Mouse (Mus musculus): ENCODE data around the gene Ccdc34. TPM values are rescaled to one million over a fixed set of nuclear protein-coding genes. Genes with fewer than 3 reads are reported as not detected.
A peak's percentile ranks its signal among the peaks of the same experiment; 100 is the strongest.

The Ccdc34 gene
- polyA plus RNA-seq, 1 experiment from 2014 or later, result 66.8 TPM

- H3K9ac ChIP-seq, result no peak overlapping the region
- H3K36me3 ChIP-seq (replicated peaks), result no peaks in the 10 kb centered on the region; the same call in 1 of the 2 replicates
- H3K27ac ChIP-seq, result no peak overlapping the region
- no peaks in the 10 kb centered on the region for H3K9me3 ChIP-seq
- H3K4me1 ChIP-seq, result no peaks in the 10 kb centered on the region
- H3K27me3 ChIP-seq, result no peaks in the 10 kb centered on the region
- H3K4me3 ChIP-seq (replicated peaks), result no peak overlapping the region
- 68% methylated on average over 5 of the region's 5 CpGs for WGBS
- ATAC-seq (ENCODE audit: low FRiP score), result no peak
- no peak overlapping the region for H3K4me2 ChIP-seq
Observed at GRCm38 (mm10) chr2:110042861-110043760, 25.5 kb downstream of the Ccdc34 start.

DNA sequence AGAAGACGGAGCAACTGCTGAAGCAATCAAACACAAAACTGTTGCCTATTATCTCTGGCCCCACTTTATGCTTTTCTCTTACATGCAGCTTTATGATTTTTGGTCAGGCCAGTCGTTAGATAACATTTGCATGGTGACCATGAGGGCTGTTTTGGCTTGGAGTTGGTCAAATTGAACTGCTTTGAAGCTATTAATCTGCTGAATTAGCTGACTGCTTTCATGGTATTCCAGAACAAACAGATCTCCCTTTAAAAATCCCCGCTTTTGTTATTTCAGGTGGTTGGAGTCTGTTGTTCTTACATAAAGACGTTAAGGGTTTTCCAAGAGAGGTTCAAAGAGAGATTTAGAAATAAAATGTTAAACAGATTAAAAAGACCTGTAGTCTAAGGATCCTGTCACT, 40.8 kb downstream of the Ccdc34 start:
- WGBS, result 42% methylated on average over 4 of the region's 4 CpGs
- Histone ChIP-seq H3K27ac (no peak overlapping the region), H3K36me3 (replicated peaks) (no peaks in the 10 kb centered on the region), H3K9ac (no peak overlapping the region), H3K4me2 (no peak overlapping the region), H3K4me3 (replicated peaks) (no peak overlapping the region), H3K27me3 (no peaks in the 10 kb centered on the region), H3K9me3 (no peaks in the 10 kb centered on the region), H3K4me1 (no peaks in the 10 kb centered on the region)
- ATAC-seq (ENCODE audit: low FRiP score), result no peak

- no peak overlapping the region for H3K4me2 ChIP-seq
- H3K27me3 ChIP-seq, result no peaks in the 10 kb centered on the region
- no peak for ATAC-seq (ENCODE audit: low FRiP score)
- H3K36me3 ChIP-seq (replicated peaks), result no peaks in the 10 kb centered on the region
- H3K9me3 ChIP-seq, result 0 out of 2 replicates have a peak, but pooled peaks cover 5% of the 10 kb centered on the region
- H3K9ac ChIP-seq, result no peak overlapping the region
- 89% methylated on average over 1 of the region's 1 CpGs for WGBS
- H3K4me3 ChIP-seq (replicated peaks), result no peak overlapping the region
- no peak overlapping the region for H3K27ac ChIP-seq
- no peaks in the 10 kb centered on the region for H3K4me1 ChIP-seq
Observed at GRCm38 (mm10) chr2:110063131-110063530, 45.5 kb downstream of the Ccdc34 start.

- H3K27ac ChIP-seq, result no peak overlapping the region
- ATAC-seq (ENCODE audit: low FRiP score), result no peak
- H3K4me1 ChIP-seq, result no peaks in the 10 kb centered on the region
Observed at GRCm38 (mm10) chr2:110068916-110069315, 51.3 kb downstream of the Ccdc34 start.

GRCm38 (mm10) chr2:110073023-110073422, 55.4 kb downstream of the Ccdc34 start:
- H3K9me3 ChIP-seq, result no peaks in the 10 kb centered on the region
- H3K36me3 ChIP-seq (replicated peaks), result no peaks in the 10 kb centered on the region
- H3K27me3 ChIP-seq, result no peaks in the 10 kb centered on the region
- no peak overlapping the region for H3K4me2 ChIP-seq
- ATAC-seq (ENCODE audit: low FRiP score), result no peak
- H3K4me3 ChIP-seq (replicated peaks), result no peak overlapping the region
- no peak overlapping the region for H3K9ac ChIP-seq
- no peaks in the 10 kb centered on the region for H3K4me1 ChIP-seq
- H3K27ac ChIP-seq, result no peak overlapping the region
- WGBS, result 87% methylated on average over 6 of the region's 6 CpGs

More at GRCm38 (mm10) chr2:110068916-110069315, 51.3 kb downstream of the Ccdc34 start:
- Histone ChIP-seq H3K4me2 (no peak overlapping the region), H3K9ac (no peak overlapping the region), H3K9me3 (0 out of 2 replicates have a peak, but pooled peaks cover 5% of the 10 kb centered on the region), H3K27me3 (no peaks in the 10 kb centered on the region), H3K4me3 (replicated peaks) (no peak overlapping the region), H3K36me3 (replicated peaks) (no peaks in the 10 kb centered on the region)

DNA sequence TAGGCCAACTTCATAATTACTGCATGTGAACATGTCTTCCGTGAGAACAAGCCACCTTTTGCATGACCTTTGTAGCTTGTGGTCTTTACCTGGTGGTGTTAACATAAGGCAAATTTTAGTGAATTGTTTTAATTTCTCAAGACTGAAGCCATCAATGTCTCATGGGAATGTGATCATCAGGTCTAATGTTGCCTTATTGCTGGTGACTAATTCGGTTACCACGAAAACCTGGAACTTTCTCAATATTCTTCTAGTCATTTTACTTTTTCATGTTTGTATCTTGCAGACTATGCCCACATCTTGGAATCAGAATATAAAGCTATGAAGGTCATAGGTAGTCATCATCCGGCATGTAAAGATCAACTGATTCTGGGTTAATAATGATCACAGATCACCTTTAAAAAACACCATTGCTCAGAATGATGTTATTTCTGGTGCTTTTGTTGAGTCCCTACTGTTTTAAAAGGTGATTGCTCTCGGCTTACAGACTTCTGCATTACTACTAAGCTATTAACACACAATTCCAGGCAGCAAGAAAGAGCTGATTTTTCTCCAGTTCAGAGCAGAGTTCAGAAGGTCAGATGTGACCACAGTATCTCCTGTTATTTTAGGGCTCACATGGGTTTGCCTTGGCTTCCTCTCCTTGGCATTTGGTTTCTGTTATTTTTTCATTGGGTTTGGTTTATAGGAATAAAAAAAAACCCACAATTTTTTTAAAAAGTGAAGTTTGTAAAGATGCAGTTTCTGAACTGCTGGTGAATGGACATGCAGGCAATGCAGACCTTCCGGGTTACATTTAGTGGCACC, 57.2 kb downstream of the Ccdc34 start:
- Histone ChIP-seq H3K9me3 (no peaks in the 10 kb centered on the region), H3K36me3 (replicated peaks) (no peaks in the 10 kb centered on the region), H3K4me2 (no peak overlapping the region), H3K27me3 (no peaks in the 10 kb centered on the region), H3K4me3 (replicated peaks) (no peak overlapping the region), H3K27ac (no peak overlapping the region), H3K4me1 (no peaks in the 10 kb centered on the region), H3K9ac (no peak overlapping the region)
- 90% methylated on average over 6 of the region's 6 CpGs for WGBS
- no peak for ATAC-seq (ENCODE audit: low FRiP score)

DNA sequence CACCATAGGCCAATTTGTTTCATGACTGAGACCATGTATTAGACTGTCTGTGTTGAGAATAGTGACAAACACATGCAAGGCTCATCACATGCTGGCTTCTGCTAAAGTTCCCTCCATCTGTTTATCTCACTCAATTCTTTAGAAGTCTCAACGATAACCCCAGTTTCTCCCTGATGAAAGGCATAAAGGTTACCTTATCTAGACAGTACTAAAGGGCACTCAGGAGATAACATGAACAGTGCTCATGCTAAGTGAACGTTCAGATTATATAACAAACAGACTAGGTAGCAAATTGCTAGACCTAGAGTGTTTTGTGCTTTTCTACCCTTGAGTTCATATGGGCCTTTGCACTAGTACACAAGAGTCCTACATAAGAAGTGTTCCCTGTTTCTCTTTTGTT, 59.6 kb downstream of the Ccdc34 start:
- H3K9me3 ChIP-seq, result no peaks in the 10 kb centered on the region
- no peak overlapping the region for H3K27ac ChIP-seq
- H3K36me3 ChIP-seq (replicated peaks), result no peaks in the 10 kb centered on the region
- WGBS, result 85% methylated on average over 2 of the region's 2 CpGs
- H3K4me3 ChIP-seq (replicated peaks), result no peak overlapping the region
- H3K9ac ChIP-seq, result no peak overlapping the region
- H3K4me2 ChIP-seq, result no peak overlapping the region
- no peaks in the 10 kb centered on the region for H3K27me3 ChIP-seq
- no peaks in the 10 kb centered on the region for H3K4me1 ChIP-seq
- ATAC-seq (ENCODE audit: low FRiP score), result no peak

DNA sequence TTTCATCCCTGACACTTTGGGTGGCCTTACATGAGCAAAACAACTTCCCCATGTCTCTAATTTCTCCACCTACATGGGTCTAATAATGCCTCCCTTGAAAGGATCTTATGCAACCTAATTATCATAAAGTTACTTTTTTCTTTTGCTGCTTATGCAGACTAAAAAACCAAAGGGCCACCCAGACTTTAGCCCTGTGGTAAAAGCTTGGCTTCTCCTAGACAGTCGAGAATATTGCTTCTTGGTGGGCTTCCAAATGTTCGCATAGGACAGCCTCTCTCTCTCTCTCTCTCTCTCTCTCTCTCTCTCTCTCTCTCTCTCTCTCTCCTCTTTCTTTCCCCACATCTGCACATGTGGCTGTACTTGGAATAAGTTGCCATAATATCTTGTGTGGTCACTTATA, 60.0 kb downstream of the Ccdc34 start:
- Histone ChIP-seq H3K4me2 (no peak overlapping the region), H3K4me1 (no peaks in the 10 kb centered on the region), H3K9ac (no peak overlapping the region), H3K27ac (no peak overlapping the region), H3K27me3 (no peaks in the 10 kb centered on the region), H3K36me3 (replicated peaks) (no peaks in the 10 kb centered on the region), H3K4me3 (replicated peaks) (no peak overlapping the region), H3K9me3 (no peaks in the 10 kb centered on the region)
- ATAC-seq (ENCODE audit: low FRiP score), result no peak
- WGBS, result 85% methylated on average over 2 of the region's 2 CpGs

GRCm38 (mm10) chr2:110080532-110080931, 62.9 kb downstream of the Ccdc34 start:
- no peaks in the 10 kb centered on the region for H3K4me1 ChIP-seq
- no peaks in the 10 kb centered on the region for H3K9me3 ChIP-seq
- WGBS, result 84% methylated on average over 6 of the region's 6 CpGs
- H3K27ac ChIP-seq, result no peak overlapping the region
- H3K9ac ChIP-seq, result no peak overlapping the region
- no peaks in the 10 kb centered on the region for H3K27me3 ChIP-seq
- H3K36me3 ChIP-seq (replicated peaks), result no peaks in the 10 kb centered on the region
- no peak for ATAC-seq (ENCODE audit: low FRiP score)
- no peak overlapping the region for H3K4me2 ChIP-seq
- H3K4me3 ChIP-seq (replicated peaks), result no peak overlapping the region

- WGBS, result 93% methylated on average over 2 of the region's 2 CpGs
- H3K4me3 ChIP-seq (replicated peaks), result no peak overlapping the region
- no peaks in the 10 kb centered on the region for H3K9me3 ChIP-seq
- no peak overlapping the region for H3K27ac ChIP-seq
- H3K36me3 ChIP-seq (replicated peaks), result no peaks in the 10 kb centered on the region
- no peak for ATAC-seq (ENCODE audit: low FRiP score)
- no peaks in the 10 kb centered on the region for H3K27me3 ChIP-seq
- no peak overlapping the region for H3K9ac ChIP-seq
- no peak overlapping the region for H3K4me2 ChIP-seq
- no peaks in the 10 kb centered on the region for H3K4me1 ChIP-seq
Observed at GRCm38 (mm10) chr2:110082975-110083374, 65.4 kb downstream of the Ccdc34 start.

GRCm38 (mm10) chr2:110085701-110086143, 68.1 kb downstream of the Ccdc34 start:
- H3K4me2 ChIP-seq, result no peak overlapping the region
- no peaks in the 10 kb centered on the region for H3K27me3 ChIP-seq
- no peaks in the 10 kb centered on the region for H3K36me3 ChIP-seq (replicated peaks)
- H3K4me1 ChIP-seq, result no peaks in the 10 kb centered on the region
- H3K9ac ChIP-seq, result no peak overlapping the region
- 71% methylated on average over 3 of the region's 3 CpGs for WGBS
- 0 out of 2 replicates have a peak, but pooled peaks have one; percentile 20 for ATAC-seq (ENCODE audit: low FRiP score)
- no peak overlapping the region for H3K27ac ChIP-seq
- H3K9me3 ChIP-seq, result no peaks in the 10 kb centered on the region
- H3K4me3 ChIP-seq (replicated peaks), result no peak overlapping the region

GRCm38 (mm10) chr2:110114133-110114532, 96.5 kb downstream of the Ccdc34 start:
- no peak overlapping the region for H3K4me3 ChIP-seq (replicated peaks)
- H3K4me2 ChIP-seq, result no peak overlapping the region
- WGBS, result 91% methylated on average over 3 of the region's 3 CpGs
- H3K27me3 ChIP-seq, result no peaks in the 10 kb centered on the region
- no peak for ATAC-seq (ENCODE audit: low FRiP score)
- no peak overlapping the region for H3K27ac ChIP-seq
- no peaks in the 10 kb centered on the region for H3K4me1 ChIP-seq
- no peak overlapping the region for H3K9ac ChIP-seq
- no peaks in the 10 kb centered on the region for H3K36me3 ChIP-seq (replicated peaks)
- H3K9me3 ChIP-seq, result no peaks in the 10 kb centered on the region

All from forebrain, embryonic 12.5 days (tissue).